Mouse (Mus musculus) heart, adult 9 months (tissue): Measurements from ENCODE around the gene Slc12a7.
A peak's percentile ranks its signal among the peaks of the same experiment; 100 is the strongest.
"Not testable (repeated sequence)": the region's sequence is repeated elsewhere in the genome, so short reads cannot be mapped to it uniquely, and the experiment has no call there.

ENCODE experiments used
- DNase-seq, 2 experiments: peaks; one replicate each; pipeline ENCODE4 v3.0.0; 2022; ENCODE audit warnings: low spot score in 2 of 2

Slc12a7 gene

GRCm38 (mm10) chr13:73718225-73718624, 14.7 kb upstream of the Slc12a7 start:
- peak in 1 of 2 experiments; percentile 80 for DNase-seq

- no peak for DNase-seq
These were observed 12.7 kb upstream of the Slc12a7 start for GRCm38 (mm10) chr13:73720241-73720640.

DNA sequence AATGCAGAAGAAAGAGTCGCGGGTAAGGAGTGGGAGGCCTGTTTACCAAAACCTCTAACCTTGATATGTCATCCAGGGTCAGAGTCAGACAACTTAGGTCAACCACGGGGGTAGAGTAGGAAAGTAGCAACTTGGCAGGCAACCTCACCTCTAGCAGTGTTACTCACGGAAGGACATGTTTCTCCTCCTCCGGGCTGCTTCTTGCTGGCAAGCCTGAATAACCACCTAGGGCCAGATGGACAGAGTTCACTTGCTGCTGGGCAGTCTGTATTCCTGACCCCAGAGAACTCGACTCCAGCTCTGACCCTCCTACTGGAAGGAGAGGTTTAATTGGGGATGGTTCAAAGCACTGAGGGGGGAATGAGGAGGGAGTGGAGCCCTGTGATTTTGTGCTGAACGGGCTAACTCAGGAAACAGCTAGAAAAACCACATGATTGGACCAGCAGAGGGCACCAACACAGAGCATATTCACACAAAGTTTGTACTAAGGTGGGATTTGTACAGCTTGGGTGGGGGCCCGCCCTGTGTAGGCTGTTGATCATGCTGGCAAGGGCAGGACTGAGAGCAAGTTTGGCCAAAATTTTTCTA, 9.7 kb upstream of the Slc12a7 start:
- peak in 1 of 2 experiments; percentile 57 for DNase-seq

DNA sequence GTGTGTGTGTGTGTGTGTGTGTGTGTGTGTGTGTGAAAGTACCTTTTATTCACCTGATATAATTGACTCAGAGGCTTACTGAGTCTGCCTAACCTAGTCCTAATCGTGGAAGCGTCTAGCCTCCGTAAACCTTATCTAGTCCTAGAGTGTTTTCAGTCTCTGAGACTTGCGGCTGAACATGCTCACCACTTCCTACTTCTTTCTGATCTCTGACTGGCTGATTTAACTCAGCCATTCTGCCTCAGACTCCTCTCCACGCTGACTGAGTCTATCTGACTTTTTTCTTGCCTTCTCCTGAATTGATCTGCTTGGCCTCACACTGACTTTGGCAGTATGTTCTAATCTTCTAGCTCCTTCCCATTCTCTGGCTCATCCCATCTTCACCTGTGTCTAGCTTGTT, 7.6 kb upstream of the Slc12a7 start:
- DNase-seq, result no peak

- peak; percentile 70 to 77 for DNase-seq
These were observed 5.3 kb upstream of the Slc12a7 start for GRCm38 (mm10) chr13:73727621-73728025.

DNA sequence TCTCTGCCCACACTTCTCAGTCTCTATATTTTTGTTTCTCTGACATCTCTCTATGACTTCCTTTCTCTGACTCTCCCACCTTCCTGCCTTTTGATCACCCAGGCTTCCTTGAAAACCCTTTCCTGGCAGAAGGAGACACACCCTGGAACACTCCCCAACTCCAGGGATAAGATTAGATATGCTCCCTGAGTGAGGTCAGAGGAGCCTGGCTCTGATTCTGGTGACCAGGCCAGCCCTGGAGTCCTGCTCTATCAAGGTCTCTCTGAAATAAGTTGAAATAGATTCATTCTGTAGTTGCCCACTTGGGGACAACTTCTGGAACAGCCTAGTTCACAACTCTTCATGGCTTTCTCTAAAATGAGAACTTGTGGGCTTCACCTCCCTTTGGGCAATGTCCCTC, 4.3 kb upstream of the Slc12a7 start:
- no peak for DNase-seq

- no peak for DNase-seq
These were observed 2.0 kb upstream of the Slc12a7 start for GRCm38 (mm10) chr13:73730913-73731312.

DNA sequence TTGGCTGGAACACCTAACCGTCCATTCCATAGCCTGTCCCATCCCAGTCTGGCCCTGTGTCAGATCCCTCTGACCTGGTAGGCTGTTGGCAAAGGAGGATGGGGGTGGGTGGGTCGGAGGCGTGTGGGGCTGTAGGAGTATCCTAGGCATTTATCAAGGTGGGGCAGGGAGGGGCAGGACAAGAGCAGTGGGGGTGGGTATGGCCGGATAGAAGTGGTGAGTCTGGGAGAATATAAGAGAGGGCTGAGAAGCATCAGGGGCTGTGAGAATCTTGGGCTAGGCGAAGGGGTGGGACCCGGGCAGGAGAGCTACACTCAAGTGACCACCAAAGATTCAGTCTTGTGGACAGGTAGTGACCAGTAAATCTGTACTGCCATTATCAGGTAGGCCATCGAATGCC, 659 bp upstream of the Slc12a7 start:
- DNase-seq, result no peak

- no peak for DNase-seq
These were observed 1.5 kb downstream of the Slc12a7 start for GRCm38 (mm10) chr13:73734379-73734778.

DNA sequence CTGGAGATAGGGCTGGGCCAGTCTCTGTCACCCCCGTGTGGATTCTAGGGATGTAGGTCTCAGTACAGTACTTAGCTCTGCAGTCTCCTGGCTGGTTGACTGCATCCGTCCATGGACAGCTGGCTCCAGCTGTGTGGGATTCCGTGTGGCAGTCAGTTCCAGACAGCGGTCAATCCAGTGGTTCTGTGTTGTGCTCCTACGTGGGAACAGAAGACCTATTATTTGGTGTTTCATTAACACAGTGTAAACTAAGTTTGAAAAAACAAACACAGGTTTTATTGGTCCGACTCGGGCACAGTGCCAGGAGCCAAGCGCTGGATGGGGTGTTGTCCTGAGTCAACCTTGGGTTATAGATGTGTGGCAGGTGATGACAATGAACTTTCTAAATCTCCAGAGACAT, 2.4 kb downstream of the Slc12a7 start:
- no peak for DNase-seq

DNA sequence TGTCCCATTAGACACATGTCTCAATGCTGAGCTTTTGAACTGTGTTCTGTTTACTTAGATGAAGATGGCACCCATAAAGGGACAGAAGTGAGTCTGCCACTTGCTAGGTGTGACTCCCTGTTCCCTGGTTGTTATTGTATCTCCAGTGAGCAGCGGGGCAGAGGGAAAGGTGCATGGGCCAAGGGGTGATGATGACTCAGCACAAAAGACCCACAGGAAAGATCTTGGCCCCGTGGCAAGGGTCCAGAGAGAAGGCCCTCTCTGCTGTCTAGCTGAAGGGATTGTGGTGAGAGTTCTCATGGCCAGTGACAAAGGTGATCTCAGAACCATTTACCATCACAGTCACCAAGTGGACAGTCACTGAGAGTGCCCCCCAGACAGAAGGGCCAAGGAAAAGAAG, 3.0 kb downstream of the Slc12a7 start:
- no peak for DNase-seq

DNA sequence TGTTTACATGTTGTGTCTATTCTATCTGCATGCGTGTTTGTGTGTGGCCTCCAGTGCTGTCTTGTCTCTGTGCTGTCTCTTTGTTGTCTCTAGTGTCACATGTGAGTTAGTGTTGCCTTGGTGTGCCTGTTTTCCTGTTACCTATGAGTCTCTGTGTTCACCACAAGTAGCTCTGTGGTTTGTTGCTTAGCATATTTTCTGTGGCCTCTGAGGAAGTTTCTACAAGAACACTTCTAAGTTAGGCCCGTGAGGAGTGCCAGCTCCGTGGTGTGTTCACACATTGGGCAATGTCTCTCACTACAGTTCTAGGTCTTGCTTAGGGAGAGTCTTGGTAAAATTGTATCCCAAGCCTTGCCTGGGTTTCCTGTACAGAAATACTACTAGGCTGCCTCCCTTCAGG, 4.0 kb downstream of the Slc12a7 start:
- no peak for DNase-seq

DNA sequence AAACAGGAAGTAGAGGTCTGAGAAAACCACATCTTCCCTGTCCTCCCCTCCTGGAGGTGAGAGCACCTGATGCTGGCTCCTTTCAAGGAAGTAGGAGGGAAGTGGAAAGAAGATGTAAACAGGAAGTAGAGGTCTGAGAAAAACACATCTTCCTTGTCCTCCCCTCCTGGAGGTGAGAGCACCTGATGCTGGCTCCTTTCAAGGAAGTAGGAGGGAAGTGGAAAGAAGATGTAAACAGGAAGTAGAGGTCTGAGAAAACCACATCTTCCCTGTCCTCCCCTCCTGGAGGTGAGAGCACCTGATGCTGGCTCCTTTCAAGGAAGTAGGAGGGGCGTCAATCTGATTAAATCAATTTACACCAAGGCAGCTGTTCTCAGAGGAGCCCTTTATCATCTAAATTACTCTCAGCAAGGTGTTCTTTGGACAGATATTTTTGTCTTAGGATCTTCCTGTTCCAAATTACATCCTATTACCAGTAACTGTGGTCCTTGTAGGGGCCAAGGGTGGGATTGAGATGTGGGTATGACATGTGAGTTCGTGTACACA, 7.6 kb downstream of the Slc12a7 start:
- not testable (repeated sequence) for DNase-seq

DNA sequence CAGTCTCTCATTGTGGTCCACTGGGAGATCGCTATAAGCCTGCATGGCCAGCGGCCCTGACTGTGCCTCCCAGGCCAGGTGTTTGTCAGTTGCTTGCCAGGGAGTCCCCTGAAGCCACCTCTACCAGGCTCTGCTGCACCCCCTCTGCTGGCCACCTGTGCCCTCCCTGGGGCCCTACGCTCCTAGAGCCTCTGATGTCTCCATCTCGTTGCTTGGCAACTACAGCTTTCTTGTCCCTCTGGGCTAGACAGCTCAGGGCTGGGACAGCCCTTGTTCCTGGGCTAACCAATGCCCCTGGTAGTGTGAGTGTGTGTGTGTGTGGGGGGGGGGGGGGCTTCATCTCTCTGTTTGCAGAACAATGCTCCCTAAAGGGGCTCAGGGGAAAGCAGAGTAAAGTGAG, 10.1 kb downstream of the Slc12a7 start:
- DNase-seq, result no peak

DNA sequence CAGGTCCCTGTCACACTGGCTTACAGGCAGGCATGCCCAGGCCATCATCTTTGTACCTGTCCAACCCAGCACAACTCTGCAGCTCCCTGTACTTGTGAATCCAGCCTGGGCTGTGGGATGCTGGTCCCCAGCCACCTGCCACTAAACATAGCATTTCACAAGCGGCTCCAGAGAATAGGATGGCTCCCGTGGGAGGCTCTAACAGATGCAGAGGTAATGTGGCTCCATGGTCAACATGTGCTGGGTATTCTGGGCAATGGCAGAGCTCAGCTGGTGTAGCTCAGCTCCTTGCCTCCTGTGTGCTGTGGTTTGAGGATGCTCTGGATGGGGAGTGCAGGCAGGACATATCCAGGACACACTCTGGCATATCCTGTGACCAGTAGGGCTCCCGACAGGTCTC, 10.8 kb downstream of the Slc12a7 start:
- DNase-seq, result no peak

- DNase-seq, result no peak
These were observed 16.0 kb downstream of the Slc12a7 start for GRCm38 (mm10) chr13:73748663-73749440.

- no peak for DNase-seq
These were observed 17.5 kb downstream of the Slc12a7 start for GRCm38 (mm10) chr13:73750435-73750834.

- no peak for DNase-seq
These were observed 18.4 kb downstream of the Slc12a7 start for GRCm38 (mm10) chr13:73751284-73751683.

- peak in 1 of 2 experiments; percentile 55 for DNase-seq
These were observed 22.9 kb downstream of the Slc12a7 start for GRCm38 (mm10) chr13:73755809-73756208.

DNA sequence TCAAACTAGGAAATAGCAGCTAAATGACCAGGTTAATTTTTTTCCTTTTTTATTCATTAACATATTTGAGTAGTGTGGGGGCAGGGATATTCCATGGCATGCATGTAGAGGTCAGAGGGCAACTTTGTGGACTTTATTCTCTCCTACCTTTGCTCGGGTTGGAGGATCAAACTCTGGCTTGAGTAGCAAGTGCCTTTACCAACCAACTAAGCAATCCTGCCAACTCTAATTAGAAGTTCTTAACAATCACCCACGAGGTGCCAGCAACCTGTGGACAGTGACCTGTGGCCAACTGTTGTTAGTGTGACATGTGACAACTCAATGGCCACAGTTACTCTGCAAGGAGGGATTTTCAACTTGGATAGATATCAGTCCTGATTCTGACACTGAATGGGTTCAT, 24.0 kb downstream of the Slc12a7 start:
- no peak for DNase-seq

DNA sequence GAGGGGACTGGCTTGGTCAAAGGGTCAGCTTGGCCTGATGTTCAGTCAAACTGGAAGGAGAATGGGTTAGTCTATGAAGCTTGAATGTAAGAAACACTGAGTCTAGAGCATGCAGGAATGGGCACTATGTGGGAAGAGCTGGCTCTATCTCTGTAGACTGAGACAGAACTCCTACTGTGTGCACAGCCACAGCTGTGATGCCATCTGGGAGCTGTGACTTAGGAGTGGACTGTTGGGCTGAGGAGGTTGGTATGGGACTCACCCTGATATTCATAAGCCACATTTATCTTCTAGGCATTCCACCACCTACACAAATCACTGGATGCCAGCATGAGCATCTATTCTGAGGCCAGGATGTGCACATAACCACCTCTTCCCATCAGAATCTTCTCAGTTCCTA, 24.5 kb downstream of the Slc12a7 start:
- no peak for DNase-seq

DNA sequence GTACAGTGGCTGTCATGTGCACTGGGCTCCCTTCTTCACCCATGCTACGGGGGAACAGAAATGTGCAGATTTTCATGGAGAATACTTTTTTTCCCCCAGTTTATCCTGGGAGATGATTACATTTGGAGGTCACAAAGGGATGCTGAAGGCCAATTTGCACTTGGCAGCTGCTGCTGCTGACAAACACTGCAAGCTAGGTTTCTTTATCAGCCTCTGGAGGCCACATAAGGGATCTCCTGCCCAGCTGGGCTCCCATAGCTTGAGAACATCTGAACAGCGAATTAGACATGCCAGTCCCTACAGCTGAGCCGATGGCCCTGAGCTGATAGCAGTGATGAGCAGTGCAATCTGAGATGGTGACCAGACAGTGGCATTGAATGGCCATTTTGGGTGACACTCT, 26.7 kb downstream of the Slc12a7 start:
- DNase-seq, result no peak

DNA sequence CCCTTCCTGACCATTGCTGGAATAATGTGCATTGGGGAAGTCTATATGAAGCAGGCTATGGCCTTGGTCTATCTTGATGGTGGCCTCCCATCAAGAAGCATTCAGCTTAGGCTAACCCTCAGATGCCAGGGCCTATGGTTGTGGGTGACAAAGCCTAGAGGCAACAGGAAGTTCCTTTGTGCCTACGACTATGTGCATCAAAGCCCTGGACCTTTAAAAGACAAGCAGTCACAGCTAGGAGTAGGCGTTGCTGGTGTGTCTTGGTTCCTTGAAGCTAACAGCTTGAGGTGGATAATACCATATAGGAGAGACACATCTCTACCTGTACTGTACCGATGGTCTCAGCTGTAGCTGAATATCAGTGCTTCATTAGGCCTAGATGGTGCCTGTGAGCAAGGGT, 27.2 kb downstream of the Slc12a7 start:
- no peak for DNase-seq
